Mouse (Mus musculus) stomach, embryonic 14.5 days (tissue): ENCODE measurements around the gene Notch3. TPM values are rescaled to one million over a fixed set of nuclear protein-coding genes. Genes with fewer than 3 reads are reported as not detected.

Source experiments
- ATAC-seq: fragments of 200-750 bp; cut with Nextera tagmentation; 2 replicates; pipeline ENCODE4 v1.8.0; 2017; ENCODE audit warnings: low read depth, moderate TSS enrichment; ENCODE audit not compliant: insufficient number of reproducible peaks, insufficient read depth, low FRiP score
- H3K27ac ChIP-seq: fragments of 300-500 bp; sonication (generic); 2 replicates; pipeline ENCODE4 v1.5.1; 2014; ENCODE audit warnings: mild to moderate bottlenecking, low read length, moderate library complexity, mixed read lengths
- H3K27me3 ChIP-seq: fragments of 300-500 bp; sonication (generic); 2 replicates; pipeline ENCODE4 v1.6.1; 2014; ENCODE audit warnings: low read length, control low read depth, mixed read lengths; ENCODE audit not compliant: control insufficient read depth, insufficient read depth
- H3K36me3 ChIP-seq: fragments of 300-500 bp; sonication (generic); 2 replicates; pipeline ENCODE4 v1.6.1; 2014; ENCODE audit warnings: mild to moderate bottlenecking, control low read depth, low read length, moderate library complexity, mixed read lengths; ENCODE audit not compliant: control insufficient read depth, insufficient read depth
- H3K4me1 ChIP-seq: fragments of 300-500 bp; sonication (generic); 2 replicates; pipeline ENCODE4 v1.6.1; 2014; ENCODE audit warnings: low read length, control low read depth, mixed read lengths; ENCODE audit not compliant: control insufficient read depth, insufficient read depth
- H3K4me2 ChIP-seq: fragments of 300-500 bp; sonication (generic); replicated peaks from 2 replicates; pipeline ENCODE4 v1.6.1; 2014; ENCODE audit warnings: low read depth, low read length, control low read depth
- H3K4me3 ChIP-seq: fragments of 300-500 bp; sonication (generic); 2 replicates; pipeline ENCODE4 v1.5.1; 2014; ENCODE audit warnings: low read depth, low read length, control low read depth
- H3K9ac ChIP-seq: fragments of 300-500 bp; sonication (generic); replicated peaks from 2 replicates; pipeline ENCODE4 v1.6.1; 2014; ENCODE audit warnings: low read depth, mild to moderate bottlenecking, control low read depth, low read length, moderate library complexity, mixed read lengths
- H3K9me3 ChIP-seq: fragments of 300-500 bp; sonication (generic); 2 replicates; pipeline ENCODE4 v1.6.1; 2016; ENCODE audit warnings: low read depth, low read length, control low read depth; ENCODE audit not compliant: control insufficient read depth
- WGBS: fragments of 180-500 bp; shearing (Covaris S2); extraction: QIAGEN DNeasy Blood & Tissue Kit; methylation state at CpG from one replicate; pipeline ENCODE4 v1.1.7; 2014; 5-methylcytosine and 5-hydroxymethylcytosine counted together
- polyA plus RNA-seq: library from polyadenylated mRNA; unstranded; fragments of >200 nt; fragmentation: Nextera tagmentation; extraction: Ambion mirVana; gene quantifications from 2 replicates; pipeline ENCODE4 v1.2.1, GENCODE M21; 2014

The Notch3 gene
- polyA plus RNA-seq, 1 experiment from 2014 or later, result 22.2 TPM

DNA sequence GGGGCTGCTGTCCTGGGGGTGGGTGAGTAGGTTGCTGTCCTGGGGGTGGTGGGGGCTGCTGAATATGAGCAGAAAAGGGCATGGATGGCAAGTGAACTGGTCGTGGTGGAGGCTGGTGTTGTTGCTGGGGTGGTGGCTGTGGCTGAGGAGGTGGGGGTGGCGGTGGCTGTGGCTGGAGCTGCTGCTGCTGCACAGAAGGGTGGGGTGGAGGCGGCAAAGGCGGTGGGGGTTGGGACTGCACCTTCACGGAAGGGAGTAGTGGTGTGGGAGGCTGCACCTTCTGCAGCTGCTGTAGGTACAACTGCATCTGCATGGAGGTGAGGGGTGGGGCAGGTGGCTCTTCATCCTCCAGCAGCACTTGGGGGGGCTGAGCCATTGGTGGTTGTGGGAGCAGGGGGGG, 34.4 kb upstream of the Notch3 start:
- no peak overlapping the region for H3K4me2 ChIP-seq
- H3K4me1 ChIP-seq, result no peaks in the 10 kb centered on the region
- H3K9ac ChIP-seq, result no peak overlapping the region
- 73% methylated on average over 5 of the region's 5 CpGs for WGBS
- no peaks in the 10 kb centered on the region for H3K9me3 ChIP-seq
- peaks cover 95% of the 10 kb centered on the region for H3K36me3 ChIP-seq
- ATAC-seq, result no peak; the same call in 1 of the 2 replicates
- H3K27ac ChIP-seq, result no peak overlapping the region
- H3K4me3 ChIP-seq, result no peak overlapping the region
- no peaks in the 10 kb centered on the region for H3K27me3 ChIP-seq

DNA sequence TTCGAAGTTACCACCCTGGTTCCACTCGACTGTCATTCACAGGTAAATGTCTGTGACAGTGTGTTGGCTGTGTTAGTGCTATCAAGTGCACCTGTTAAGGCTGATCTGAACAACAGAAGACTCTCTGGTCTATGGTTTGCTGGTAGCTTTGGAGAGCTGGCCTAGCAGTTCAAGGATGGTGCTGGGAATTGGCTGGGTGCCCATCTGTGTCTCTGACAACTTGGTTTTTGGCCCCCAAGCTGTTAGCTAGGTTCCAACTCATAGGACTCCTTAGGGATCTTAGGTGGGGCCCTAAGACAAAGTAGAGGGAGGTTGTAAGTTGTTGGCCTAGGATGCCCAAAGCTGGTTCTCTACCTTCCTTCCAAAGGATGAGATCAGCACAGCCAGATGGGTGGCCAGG, 33.1 kb upstream of the Notch3 start:
- no peak overlapping the region for H3K4me2 ChIP-seq
- no peaks in the 10 kb centered on the region for H3K4me1 ChIP-seq
- no peak overlapping the region for H3K27ac ChIP-seq
- H3K36me3 ChIP-seq, result peaks cover 89% of the 10 kb centered on the region
- ATAC-seq, result no peak
- H3K27me3 ChIP-seq, result no peaks in the 10 kb centered on the region
- no peaks in the 10 kb centered on the region for H3K9me3 ChIP-seq
- H3K9ac ChIP-seq, result no peak overlapping the region
- no peak overlapping the region for H3K4me3 ChIP-seq
- WGBS, result 86% methylated on average over 2 of the region's 2 CpGs

DNA sequence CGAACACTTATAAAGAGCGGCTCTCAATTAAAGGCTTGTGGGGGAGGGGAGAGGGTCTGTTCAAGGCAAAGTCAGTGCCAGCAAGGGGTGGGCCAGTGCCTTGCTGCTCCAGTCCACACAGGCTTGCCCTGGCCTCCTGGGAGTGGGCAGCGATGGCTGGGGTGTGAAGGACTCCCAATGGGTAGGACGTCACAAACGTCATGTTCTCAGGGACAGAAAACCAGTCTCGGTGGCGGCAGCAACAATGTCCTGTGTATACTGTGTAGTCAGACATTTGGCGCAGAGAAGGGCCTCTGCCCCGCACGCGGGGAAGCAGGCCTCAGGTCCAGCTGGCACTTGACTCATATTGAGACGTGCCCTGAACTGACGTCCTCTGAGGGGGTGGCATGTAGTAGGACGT, 30.5 kb upstream of the Notch3 start:
- Histone ChIP-seq H3K9ac (no peak overlapping the region), H3K36me3 (peaks cover 64% of the 10 kb centered on the region), H3K9me3 (no peaks in the 10 kb centered on the region), H3K27ac (no peak overlapping the region), H3K27me3 (no peaks in the 10 kb centered on the region), H3K4me3 (no peak overlapping the region), H3K4me2 (no peak overlapping the region), H3K4me1 (no peaks in the 10 kb centered on the region)
- no peak for ATAC-seq
- 91% methylated on average over 14 of the region's 14 CpGs for WGBS

DNA sequence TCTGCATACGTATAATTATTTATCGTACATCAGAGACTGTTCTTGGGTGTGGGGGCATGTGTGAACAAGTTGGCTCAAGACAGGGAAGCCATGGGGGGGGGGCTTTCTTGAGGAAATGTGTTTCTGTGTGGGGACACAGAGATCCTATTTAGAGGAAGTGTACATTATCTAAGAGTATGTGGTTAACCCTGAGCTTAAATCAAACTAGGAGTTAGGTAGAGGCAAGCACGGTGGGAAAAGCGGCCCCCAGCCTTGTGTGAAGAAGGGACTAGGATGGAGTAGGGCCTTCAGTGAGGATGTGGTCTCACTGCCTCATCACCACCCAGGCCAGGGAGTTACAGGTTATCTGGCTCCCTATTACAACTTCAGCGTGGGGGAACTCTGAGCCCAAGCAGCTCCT, 29.1 kb upstream of the Notch3 start:
- no peak for ATAC-seq
- H3K4me1 ChIP-seq, result no peaks in the 10 kb centered on the region
- H3K9ac ChIP-seq, result no peak overlapping the region
- H3K27me3 ChIP-seq, result no peaks in the 10 kb centered on the region
- no peaks in the 10 kb centered on the region for H3K9me3 ChIP-seq
- WGBS, result 88% methylated on average over 5 of the region's 5 CpGs
- no peak overlapping the region for H3K4me3 ChIP-seq
- H3K27ac ChIP-seq, result no peak overlapping the region
- no peak overlapping the region for H3K4me2 ChIP-seq
- peaks cover 50% of the 10 kb centered on the region for H3K36me3 ChIP-seq

DNA sequence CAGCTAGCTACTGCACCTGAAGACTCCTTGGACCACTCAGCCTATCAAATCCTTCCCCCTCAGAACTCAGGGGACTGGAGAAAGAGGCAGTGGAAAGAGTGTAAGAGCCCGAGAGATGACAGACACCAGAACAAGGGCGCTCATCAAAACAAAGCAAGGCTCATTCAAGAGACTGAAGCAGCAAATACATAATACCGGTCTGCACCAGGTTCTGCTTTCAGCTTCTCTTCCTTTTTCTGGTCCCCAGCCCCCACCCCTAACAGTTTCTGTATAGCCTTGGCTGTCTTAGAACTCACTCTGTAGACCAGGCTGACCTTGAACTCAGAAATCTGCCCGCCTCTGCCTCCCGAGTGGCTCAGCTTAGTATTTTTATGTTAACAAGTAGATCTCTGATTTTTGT, 26.4 kb upstream of the Notch3 start:
- WGBS, result 83% methylated on average over 5 of the region's 5 CpGs
- no peak for ATAC-seq
- no peak overlapping the region for H3K9ac ChIP-seq
- H3K27ac ChIP-seq, result no peak overlapping the region
- H3K4me3 ChIP-seq, result no peak overlapping the region
- no peaks in the 10 kb centered on the region for H3K9me3 ChIP-seq
- H3K4me2 ChIP-seq, result no peak overlapping the region
- H3K27me3 ChIP-seq, result no peaks in the 10 kb centered on the region
- H3K4me1 ChIP-seq, result 0 out of 2 replicates have a peak, but pooled peaks cover 3% of the 10 kb centered on the region
- peaks cover 23% of the 10 kb centered on the region for H3K36me3 ChIP-seq

DNA sequence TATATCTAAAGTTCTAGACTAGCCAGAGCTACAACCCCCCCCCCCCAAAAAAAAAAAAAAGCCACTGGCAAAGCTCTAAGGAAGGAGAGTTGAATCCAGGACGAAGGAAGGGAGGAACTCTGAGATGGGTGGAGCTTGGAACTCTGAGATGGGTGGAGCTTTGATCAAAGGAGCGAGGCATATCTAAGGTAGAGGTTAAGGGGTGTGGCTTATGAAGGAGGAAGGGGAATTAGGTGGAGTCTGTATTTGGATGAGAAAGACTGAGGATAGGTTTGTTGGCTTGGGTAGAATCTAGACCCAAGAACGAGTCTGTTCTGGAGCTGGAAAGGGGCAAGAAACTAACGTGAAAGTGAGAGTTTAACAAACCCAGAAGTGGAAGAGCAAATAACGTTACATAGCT, 23.2 kb upstream of the Notch3 start:
- WGBS, result 5% methylated on average over 5 of the region's 5 CpGs
- Histone ChIP-seq H3K9me3 (no peaks in the 10 kb centered on the region), H3K4me1 (0 out of 2 replicates have a peak, but pooled peaks cover 3% of the 10 kb centered on the region), H3K27ac (no peak overlapping the region), H3K27me3 (no peaks in the 10 kb centered on the region), H3K36me3 (no peaks in the 10 kb centered on the region), H3K9ac (no peak overlapping the region), H3K4me3 (no peak overlapping the region), H3K4me2 (peak overlapping the region; percentile 58)
- ATAC-seq, result peak; percentile 62; the same call in 1 of the 2 replicates

DNA sequence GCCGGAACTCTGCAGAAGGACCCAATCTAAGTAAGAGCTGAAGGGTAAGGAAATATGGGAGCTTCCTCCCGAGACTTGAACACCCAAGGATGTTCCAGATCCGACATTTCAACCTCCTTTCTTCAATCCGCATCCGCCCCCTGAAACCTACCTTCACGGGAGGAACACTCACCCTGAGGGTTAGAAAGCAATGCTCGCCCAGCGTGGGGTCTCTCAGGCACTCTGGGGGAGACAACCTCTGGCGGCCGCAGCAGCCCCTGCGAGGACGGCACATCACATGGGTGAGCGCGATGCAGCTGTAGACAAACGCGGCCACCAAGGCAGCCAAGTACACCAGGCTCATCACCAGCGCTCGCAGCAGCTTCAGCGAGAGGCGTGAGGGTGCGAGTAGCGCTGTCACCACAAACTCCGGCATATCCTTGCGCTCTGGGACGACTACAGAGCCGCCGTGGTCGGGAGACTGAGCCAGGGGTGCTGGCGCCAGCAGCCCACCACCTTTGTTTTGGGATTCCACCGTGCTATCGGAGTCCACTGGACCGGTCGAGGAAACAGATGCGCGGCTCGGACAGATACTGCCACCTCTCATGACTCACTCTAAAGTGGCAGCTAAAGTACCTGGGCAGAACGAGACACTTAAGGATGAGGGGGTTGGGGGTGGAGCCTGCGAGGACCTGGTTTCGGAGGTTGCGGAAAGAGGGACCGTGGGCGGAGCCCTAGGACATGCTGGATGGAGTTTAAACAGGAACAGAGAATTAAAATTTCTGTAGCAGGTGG, 22.4 kb upstream of the Notch3 start, which contains the start of gene Ephx3:
Gene Ephx3, minus strand, starts transcription at position 687 of the 774 bp plus-strand sequence.
- Histone ChIP-seq H3K4me1 (0 out of 2 replicates have a peak, but pooled peaks cover 3% of the 10 kb centered on the region), H3K4me3 (peak within 1 kb of the TSS; percentile 24), H3K9me3 (no peaks in the 10 kb centered on the region), H3K27me3 (no peaks in the 10 kb centered on the region), H3K9ac (no peak within 1 kb of the TSS), H3K27ac (no peak within 1 kb of the TSS), H3K4me2 (peak within 1 kb of the TSS; percentile 58), H3K36me3 (no peaks in the 10 kb centered on the region)
- no peak for ATAC-seq
- 7% methylated on average over 42 of the region's 42 CpGs for WGBS

DNA sequence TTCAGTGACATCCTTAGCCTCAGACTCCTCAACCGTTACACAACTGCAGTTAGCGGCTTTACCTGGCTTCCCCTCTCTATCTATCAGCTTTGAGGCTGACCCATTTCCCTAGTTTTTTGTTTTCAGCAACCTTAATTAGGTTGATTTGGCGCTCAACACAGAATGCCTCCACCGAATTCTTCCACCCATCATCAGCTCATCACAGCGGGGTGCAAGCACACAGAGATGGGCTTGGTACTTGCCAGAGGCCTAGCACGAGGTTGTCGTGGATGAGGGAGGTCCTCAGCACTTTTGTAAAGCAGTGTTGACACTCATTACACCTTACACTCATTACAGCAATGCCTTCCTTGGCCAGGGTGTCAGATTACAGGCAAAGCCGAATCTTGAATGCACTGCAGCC, 16.4 kb upstream of the Notch3 start:
- WGBS, result 38% methylated on average over 8 of the region's 8 CpGs
- no peak for ATAC-seq

More for the DNA sequence above, 16.4 kb upstream of the Notch3 start:
- H3K27me3 ChIP-seq, result no peaks in the 10 kb centered on the region
- no peak overlapping the region for H3K27ac ChIP-seq
- no peak overlapping the region for H3K4me2 ChIP-seq
- H3K4me3 ChIP-seq, result no peak overlapping the region
- no peaks in the 10 kb centered on the region for H3K36me3 ChIP-seq
- H3K9me3 ChIP-seq, result no peaks in the 10 kb centered on the region
- H3K4me1 ChIP-seq, result peaks cover 11% of the 10 kb centered on the region; the same call in 1 of the 2 replicates
- H3K9ac ChIP-seq, result no peak overlapping the region
